Mouse (Mus musculus): Measurements from ENCODE around the gene Adk. TPM values are rescaled to one million over a fixed set of nuclear protein-coding genes. Genes with fewer than 3 reads are reported as not detected.

Gene Adk
- polyA plus RNA-seq, 1 experiment = 69.5 TPM

DNA sequence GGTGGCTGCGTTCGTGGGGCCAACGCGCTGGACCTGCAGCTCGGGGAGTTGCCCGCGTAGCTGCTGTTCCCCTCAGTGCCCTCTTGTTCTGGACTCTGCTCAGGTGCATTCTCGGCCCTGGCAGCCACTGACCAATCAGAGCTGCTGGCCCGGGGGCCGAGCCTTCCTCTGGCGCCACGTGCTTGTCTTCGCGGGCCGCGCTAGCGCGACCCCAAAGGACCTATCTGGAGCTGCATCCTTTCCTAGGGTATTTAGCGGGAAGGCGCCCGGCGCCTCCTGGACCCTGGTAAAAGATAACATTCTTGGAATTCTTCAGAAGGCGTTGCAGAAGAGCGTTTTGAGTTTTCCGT lies 382 bp downstream of the Adk start:
- Histone ChIP-seq H3K79me3 (ENCODE audit: low read depth) (peaks cover 45% of the 10 kb centered on the region), H3K36me3 (ENCODE audit: control insufficient read depth, insufficient read depth) (no peaks in the 10 kb centered on the region), H3ac (ENCODE audit: control insufficient read depth, insufficient read length, low read depth) (peak overlapping the region; percentile 74), H3K4me3 (ENCODE audit: insufficient read depth, poor library complexity, severe bottlenecking) (peak overlapping the region; percentile 83), H3K27me3 (ENCODE audit: control insufficient read depth, insufficient read depth, insufficient read length) (no peaks in the 10 kb centered on the region), H3K79me2 (ENCODE audit: control insufficient read depth, insufficient read depth) (peaks cover 72% of the 10 kb centered on the region)
- peak; percentile 98 for TF ChIP-seq MAX (IDR thresholded peaks at IDR 0.05)
- no peak for TF ChIP-seq MYOD1 (IDR thresholded peaks at IDR 0.05; ENCODE audit: control insufficient read depth, insufficient read length, low read depth)
- no peak for TF ChIP-seq CTCF (IDR thresholded peaks at IDR 0.05; ENCODE audit: control insufficient read depth, insufficient read depth, insufficient read length)
- TF ChIP-seq USF1 (IDR thresholded peaks at IDR 0.05; ENCODE audit: low read depth) = peak; percentile 63
- no peak for TF ChIP-seq MYOG (IDR thresholded peaks at IDR 0.05; ENCODE audit: control insufficient read depth, extremely low read depth, insufficient read length)

DNA sequence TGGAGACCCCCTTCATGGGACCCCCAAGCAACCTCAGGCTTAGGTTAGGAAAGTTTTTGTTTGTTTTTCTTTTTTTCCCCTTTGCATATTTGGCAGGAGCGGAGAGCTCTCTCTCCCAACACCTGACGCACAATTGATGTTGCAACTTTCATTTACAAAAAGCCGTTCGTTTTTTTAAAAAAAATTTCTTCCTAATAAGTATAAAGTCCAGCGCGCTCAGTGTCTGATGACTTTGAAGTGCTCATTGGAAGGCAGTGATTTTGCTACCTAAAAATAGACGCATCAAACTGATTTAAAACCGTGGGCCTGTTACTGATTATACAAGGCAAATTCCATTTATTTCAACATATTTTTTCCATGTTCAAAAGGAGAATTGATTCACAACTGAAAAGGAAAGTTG lies 777 bp downstream of the Adk start:
- Histone ChIP-seq H3K79me2 (ENCODE audit: control insufficient read depth, insufficient read depth) (peaks cover 68% of the 10 kb centered on the region), H3K79me3 (ENCODE audit: low read depth) (peaks cover 45% of the 10 kb centered on the region), H3K36me3 (ENCODE audit: control insufficient read depth, insufficient read depth) (no peaks in the 10 kb centered on the region), H3K4me3 (ENCODE audit: insufficient read depth, poor library complexity, severe bottlenecking) (peak overlapping the region; percentile 83), H3K27me3 (ENCODE audit: control insufficient read depth, insufficient read depth, insufficient read length) (no peaks in the 10 kb centered on the region), H3ac (ENCODE audit: control insufficient read depth, insufficient read length, low read depth) (no peak overlapping the region)
- no peak for TF ChIP-seq CTCF (IDR thresholded peaks at IDR 0.05; ENCODE audit: control insufficient read depth, insufficient read depth, insufficient read length)
- peak; percentile 27 for TF ChIP-seq CEBPB (IDR thresholded peaks at IDR 0.05; ENCODE audit: low read depth)

GRCm38 (mm10) chr14:21053586-21053985 lies 1.2 kb downstream of the Adk start:
- peaks cover 45% of the 10 kb centered on the region for H3K79me3 ChIP-seq (ENCODE audit: low read depth)
- H3K36me3 ChIP-seq (ENCODE audit: control insufficient read depth, insufficient read depth) = no peaks in the 10 kb centered on the region
- H3K79me2 ChIP-seq (ENCODE audit: control insufficient read depth, insufficient read depth) = peaks cover 63% of the 10 kb centered on the region
- no peak overlapping the region for H3K4me3 ChIP-seq (ENCODE audit: insufficient read depth, poor library complexity, severe bottlenecking)
- no peak overlapping the region for H3ac ChIP-seq (ENCODE audit: control insufficient read depth, insufficient read length, low read depth)
- TF ChIP-seq MYOD1 (IDR thresholded peaks at IDR 0.05; ENCODE audit: control insufficient read depth, insufficient read length, low read depth) (no peak), CTCF (IDR thresholded peaks at IDR 0.05; ENCODE audit: control insufficient read depth, insufficient read depth, insufficient read length) (no peak), CEBPB (IDR thresholded peaks at IDR 0.05; ENCODE audit: low read depth) (no peak), FOSL1 (IDR thresholded peaks at IDR 0.05; ENCODE audit: insufficient read depth, low read length, poor library complexity, severe bottlenecking) (no peak), MYOG (IDR thresholded peaks at IDR 0.05; ENCODE audit: control insufficient read depth, extremely low read depth, insufficient read length) (no peak), USF1 (IDR thresholded peaks at IDR 0.05; ENCODE audit: low read depth) (no peak), MAX (IDR thresholded peaks at IDR 0.05) (no peak)
- H3K27me3 ChIP-seq (ENCODE audit: control insufficient read depth, insufficient read depth, insufficient read length) = no peaks in the 10 kb centered on the region

DNA sequence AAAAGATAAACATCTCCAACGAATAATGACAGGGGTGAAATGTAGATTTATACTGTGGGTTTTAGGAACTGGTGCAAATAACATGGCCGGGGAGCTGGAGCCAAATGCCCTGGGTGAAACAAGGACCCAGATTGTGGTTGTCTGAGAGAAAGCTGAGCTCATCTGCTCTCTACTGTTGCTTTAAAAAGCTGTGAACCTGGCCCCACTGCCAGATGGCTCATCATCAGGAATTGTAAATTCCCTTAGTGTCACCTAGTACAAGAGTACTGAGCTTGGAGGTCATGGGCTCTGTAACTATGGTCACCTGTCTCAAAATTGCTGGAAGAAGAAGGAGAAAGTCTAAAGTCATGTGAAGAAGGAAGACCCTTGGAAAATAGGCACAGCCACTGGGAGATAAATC lies 6.6 kb downstream of the Adk start:
- H3ac ChIP-seq (ENCODE audit: control insufficient read depth, insufficient read length, low read depth) = no peak overlapping the region
- H3K79me2 ChIP-seq (ENCODE audit: control insufficient read depth, insufficient read depth) = peaks cover 29% of the 10 kb centered on the region

GRCm38 (mm10) chr14:21062766-21063513 lies 10.6 kb downstream of the Adk start:
- Histone ChIP-seq H3K4me3 (ENCODE audit: insufficient read depth, poor library complexity, severe bottlenecking) (no peak overlapping the region), H3ac (ENCODE audit: control insufficient read depth, insufficient read length, low read depth) (no peak overlapping the region), H3K79me3 (ENCODE audit: low read depth) (peaks cover 6% of the 10 kb centered on the region), H3K27me3 (ENCODE audit: control insufficient read depth, insufficient read depth, insufficient read length) (no peaks in the 10 kb centered on the region), H3K36me3 (ENCODE audit: control insufficient read depth, insufficient read depth) (no peaks in the 10 kb centered on the region), H3K79me2 (ENCODE audit: control insufficient read depth, insufficient read depth) (peaks cover 30% of the 10 kb centered on the region)
- TF ChIP-seq MYOD1 (IDR thresholded peaks at IDR 0.05; ENCODE audit: control insufficient read depth, insufficient read length, low read depth) = no peak
- TF ChIP-seq CEBPB (IDR thresholded peaks at IDR 0.05; ENCODE audit: low read depth) = no peak
- TF ChIP-seq FOSL1 (IDR thresholded peaks at IDR 0.05; ENCODE audit: insufficient read depth, low read length, poor library complexity, severe bottlenecking) = no peak
- no peak for TF ChIP-seq MYOG (IDR thresholded peaks at IDR 0.05; ENCODE audit: control insufficient read depth, extremely low read depth, insufficient read length)
- TF ChIP-seq USF1 (IDR thresholded peaks at IDR 0.05; ENCODE audit: low read depth) = no peak

More for the DNA sequence above, 6.6 kb downstream of the Adk start:
- TF ChIP-seq CTCF (IDR thresholded peaks at IDR 0.05; ENCODE audit: control insufficient read depth, insufficient read depth, insufficient read length) (no peak), MYOG (IDR thresholded peaks at IDR 0.05; ENCODE audit: control insufficient read depth, extremely low read depth, insufficient read length) (no peak), MYOD1 (IDR thresholded peaks at IDR 0.05; ENCODE audit: control insufficient read depth, insufficient read length, low read depth) (no peak), FOSL1 (IDR thresholded peaks at IDR 0.05; ENCODE audit: insufficient read depth, low read length, poor library complexity, severe bottlenecking) (no peak), USF1 (IDR thresholded peaks at IDR 0.05; ENCODE audit: low read depth) (no peak), CEBPB (IDR thresholded peaks at IDR 0.05; ENCODE audit: low read depth) (no peak), MAX (IDR thresholded peaks at IDR 0.05) (no peak)
- Histone ChIP-seq H3K4me3 (ENCODE audit: insufficient read depth, poor library complexity, severe bottlenecking) (no peak overlapping the region), H3K36me3 (ENCODE audit: control insufficient read depth, insufficient read depth) (no peaks in the 10 kb centered on the region), H3K79me3 (ENCODE audit: low read depth) (peaks cover 5% of the 10 kb centered on the region), H3K27me3 (ENCODE audit: control insufficient read depth, insufficient read depth, insufficient read length) (no peaks in the 10 kb centered on the region)

DNA sequence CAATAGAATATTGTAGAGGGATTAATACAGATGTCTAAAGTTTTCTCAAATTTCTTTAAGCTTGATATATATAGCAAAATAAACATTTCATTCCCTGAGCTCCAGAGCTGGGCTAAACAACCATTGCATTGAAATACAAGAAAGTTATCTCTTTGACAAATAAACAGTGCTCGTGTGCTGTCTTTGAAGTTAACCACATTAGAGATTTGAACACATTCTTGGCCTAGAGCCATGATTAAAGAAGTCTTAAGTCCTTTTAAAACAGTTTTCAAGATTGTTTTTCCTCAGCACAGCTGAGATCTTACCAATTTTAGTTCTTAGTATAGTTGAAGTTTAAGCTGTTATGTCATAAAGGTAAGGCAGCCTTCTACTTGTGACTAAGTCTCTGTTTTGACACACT lies 11.9 kb downstream of the Adk start:
- peaks cover 38% of the 10 kb centered on the region for H3K79me2 ChIP-seq (ENCODE audit: control insufficient read depth, insufficient read depth)
- H3K79me3 ChIP-seq (ENCODE audit: low read depth) = peaks cover 10% of the 10 kb centered on the region
- no peak overlapping the region for H3ac ChIP-seq (ENCODE audit: control insufficient read depth, insufficient read length, low read depth)
- no peaks in the 10 kb centered on the region for H3K36me3 ChIP-seq (ENCODE audit: control insufficient read depth, insufficient read depth)
- TF ChIP-seq MYOG (IDR thresholded peaks at IDR 0.05; ENCODE audit: control insufficient read depth, extremely low read depth, insufficient read length) = no peak
- TF ChIP-seq USF1 (IDR thresholded peaks at IDR 0.05; ENCODE audit: low read depth) = no peak
- no peak for TF ChIP-seq FOSL1 (IDR thresholded peaks at IDR 0.05; ENCODE audit: insufficient read depth, low read length, poor library complexity, severe bottlenecking)
- TF ChIP-seq CTCF (IDR thresholded peaks at IDR 0.05; ENCODE audit: control insufficient read depth, insufficient read depth, insufficient read length) = no peak
- no peak for TF ChIP-seq MAX (IDR thresholded peaks at IDR 0.05)
- no peak for TF ChIP-seq CEBPB (IDR thresholded peaks at IDR 0.05; ENCODE audit: low read depth)
- H3K27me3 ChIP-seq (ENCODE audit: control insufficient read depth, insufficient read depth, insufficient read length) = no peaks in the 10 kb centered on the region
- no peak overlapping the region for H3K4me3 ChIP-seq (ENCODE audit: insufficient read depth, poor library complexity, severe bottlenecking)
